Mouse (Mus musculus) brown adipose tissue, adult 24 weeks (tissue): Measurements from ENCODE around the gene Alms1. TPM values are rescaled to one million over a fixed set of nuclear protein-coding genes. Genes with fewer than 3 reads are reported as not detected.
A peak's percentile ranks its signal among the peaks of the same experiment; 100 is the strongest.

Source experiments
- H3K27ac ChIP-seq: fragments of 200-500 bp; replicated peaks from 2 replicates; pipeline ENCODE4 v1.5.1; 2012; ENCODE audit warnings: low read depth, mild to moderate bottlenecking, low read length
- H3K4me1 ChIP-seq: fragments of 200-500 bp; 2 replicates; pipeline ENCODE4 v1.6.1; 2012; ENCODE audit warnings: low read length, mixed read lengths; ENCODE audit not compliant: control insufficient read depth, insufficient read depth, insufficient read length
- H3K4me3 ChIP-seq: fragments of 200-500 bp; 2 replicates; pipeline ENCODE4 v1.5.1; 2012; ENCODE audit warnings: low read depth, mild to moderate bottlenecking, low read length, moderate library complexity; ENCODE audit not compliant: insufficient read depth
- polyA plus RNA-seq: library from polyadenylated mRNA; stranded (reverse); fragments of >200 nt; gene quantifications from 2 replicates; pipeline ENCODE4 v1.2.4, GENCODE M21; 2012; ENCODE audit not compliant: missing spikeins, insufficient read depth, insufficient read length

Alms1 gene
- polyA plus RNA-seq = 0.59 and 0.71 TPM in 2 replicates

- H3K4me1 ChIP-seq = no peaks in the 10 kb centered on the region
- peak within 1 kb of the TSS; percentile 81 for H3K4me3 ChIP-seq
- no peak within 1 kb of the TSS for H3K27ac ChIP-seq
These were observed at the start of gene Alms1 for GRCm38 (mm10) chr6:85587396-85588143. Gene Alms1 (plus strand): TSS chr6:85587531.

DNA sequence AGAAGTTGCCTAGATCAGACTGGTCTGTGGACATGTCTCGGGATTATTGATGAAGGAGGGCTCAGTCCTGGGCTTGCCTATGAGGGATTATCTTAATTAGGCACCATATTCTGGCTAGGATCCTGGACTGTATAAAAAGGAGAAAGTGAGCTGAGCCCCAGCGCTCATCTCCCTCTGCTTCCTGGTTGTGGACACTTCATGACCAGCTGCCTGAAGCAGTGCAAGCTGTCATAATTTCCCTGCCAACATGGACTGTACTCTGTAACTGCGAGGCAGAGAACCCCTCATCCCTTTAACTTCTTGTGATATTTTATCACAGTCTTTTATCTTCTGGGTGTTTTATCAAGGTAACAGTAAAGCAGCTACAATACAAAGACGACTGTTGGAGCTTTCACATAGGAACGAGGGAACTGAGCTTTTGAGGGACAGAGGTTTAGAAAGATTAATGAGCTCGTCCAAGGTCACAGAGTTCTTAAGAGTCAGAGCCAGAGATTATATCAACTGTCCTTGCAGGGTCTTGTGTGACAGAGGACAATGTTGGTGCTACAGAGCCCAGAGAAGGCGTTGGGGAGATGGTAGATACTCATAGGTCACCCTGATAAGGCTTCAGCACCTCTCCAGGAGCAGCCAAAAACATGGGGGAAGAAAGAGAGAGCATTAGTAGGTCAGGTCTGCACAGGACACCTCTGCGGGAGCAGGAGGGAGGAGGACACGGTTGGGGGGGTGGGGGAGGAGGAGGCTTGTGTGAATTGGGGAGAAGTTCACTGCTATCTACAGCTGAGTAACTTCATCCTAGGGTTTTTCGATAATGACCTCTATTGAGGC lies 43.8 kb upstream of the Alms1 start:
- H3K4me3 ChIP-seq = no peak overlapping the region
- no peak overlapping the region for H3K27ac ChIP-seq
- H3K4me1 ChIP-seq = no peaks in the 10 kb centered on the region

GRCm38 (mm10) chr6:85544251-85544881 lies 43.0 kb upstream of the Alms1 start:
- Histone ChIP-seq H3K4me1 (no peaks in the 10 kb centered on the region), H3K4me3 (no peak overlapping the region), H3K27ac (no peak overlapping the region)

DNA sequence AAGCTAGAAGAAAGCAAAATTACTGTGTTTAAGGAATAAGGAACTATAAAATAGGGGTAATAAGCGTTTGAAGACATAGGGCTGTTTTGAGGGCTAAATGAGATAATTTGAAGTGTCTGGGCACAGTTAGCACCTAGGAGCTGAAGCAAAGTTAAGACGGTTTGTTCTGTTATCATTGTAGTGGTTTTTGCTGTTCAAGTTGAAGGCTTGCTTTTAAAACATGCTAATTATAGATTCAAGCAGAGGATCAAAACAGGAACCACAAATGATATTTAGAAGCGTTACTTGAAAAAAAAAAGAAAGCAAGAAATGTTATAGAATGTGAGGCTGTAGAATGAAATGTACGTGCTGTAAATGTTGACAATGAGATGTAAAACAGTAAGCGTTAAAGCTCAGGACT lies 39.7 kb upstream of the Alms1 start:
- Histone ChIP-seq H3K4me3 (no peak overlapping the region), H3K4me1 (no peaks in the 10 kb centered on the region), H3K27ac (no peak overlapping the region)

DNA sequence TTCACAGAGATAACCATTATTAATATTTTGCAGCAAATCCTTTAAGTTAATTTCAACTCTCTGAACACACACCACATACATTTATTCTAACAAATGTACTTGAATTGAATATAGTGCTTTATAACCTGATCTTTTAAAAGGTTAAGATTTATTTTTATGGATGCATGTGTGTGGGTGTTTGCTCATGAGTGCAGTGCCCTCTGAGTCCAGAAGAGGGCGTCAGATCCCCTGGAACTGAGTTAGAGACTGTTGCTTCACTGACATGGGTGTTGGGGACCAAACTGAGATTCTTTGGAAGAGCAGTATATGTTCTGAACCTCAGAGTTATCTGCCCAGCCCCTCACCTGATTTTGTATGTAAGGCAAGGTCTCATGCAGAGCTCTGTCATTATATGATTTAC lies 25.0 kb upstream of the Alms1 start:
- H3K27ac ChIP-seq = no peak overlapping the region
- H3K4me3 ChIP-seq = no peak overlapping the region
- H3K4me1 ChIP-seq = no peaks in the 10 kb centered on the region

DNA sequence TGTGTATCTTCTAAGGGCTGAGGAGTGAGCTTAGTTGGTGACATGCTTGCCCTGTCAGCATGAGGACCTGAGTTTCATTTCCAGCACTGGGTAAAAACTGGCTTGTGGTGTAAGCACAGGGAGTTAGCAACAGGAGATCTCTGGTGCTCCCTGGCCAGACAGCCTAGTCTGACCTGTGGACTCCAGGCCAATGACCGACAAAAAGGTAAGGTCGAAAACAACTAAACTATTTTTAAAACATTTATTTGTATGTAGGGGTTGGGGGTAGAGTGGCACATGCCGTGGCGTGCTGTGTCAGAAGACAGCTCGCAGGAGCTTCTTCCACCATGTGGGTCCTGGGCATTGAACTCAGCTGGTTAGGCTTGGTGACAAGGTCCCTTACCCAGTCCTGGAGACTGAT lies 14.5 kb upstream of the Alms1 start:
- Histone ChIP-seq H3K4me1 (no peaks in the 10 kb centered on the region), H3K4me3 (no peak overlapping the region), H3K27ac (no peak overlapping the region)

DNA sequence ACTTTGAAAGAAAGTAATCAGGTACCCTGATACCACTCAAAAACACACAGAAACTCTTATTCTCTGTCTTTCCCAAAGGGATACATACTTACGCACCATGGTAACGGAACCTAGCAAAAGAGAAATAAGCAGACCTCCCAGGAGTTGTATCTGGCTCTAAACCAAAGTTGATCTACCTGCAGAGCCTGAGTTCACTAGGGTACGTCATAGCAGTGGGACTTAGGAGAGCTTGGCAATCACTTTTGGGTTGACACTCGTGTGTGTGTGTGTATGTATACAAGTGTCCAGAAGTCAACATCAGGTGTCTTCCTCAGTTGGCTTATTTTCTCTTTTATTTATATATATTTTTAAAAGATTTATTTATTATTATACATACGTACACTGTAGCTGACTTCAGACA lies 5.6 kb upstream of the Alms1 start:
- Histone ChIP-seq H3K27ac (no peak overlapping the region), H3K4me1 (no peaks in the 10 kb centered on the region), H3K4me3 (no peak overlapping the region)

GRCm38 (mm10) chr6:85584612-85585011 lies 2.7 kb upstream of the Alms1 start:
- no peaks in the 10 kb centered on the region for H3K4me1 ChIP-seq
- H3K4me3 ChIP-seq = no peak overlapping the region
- H3K27ac ChIP-seq = no peak overlapping the region

GRCm38 (mm10) chr6:85586805-85587367 lies 445 bp upstream of the Alms1 start:
- H3K4me3 ChIP-seq = peak overlapping the region; percentile 81
- H3K4me1 ChIP-seq = no peaks in the 10 kb centered on the region

DNA sequence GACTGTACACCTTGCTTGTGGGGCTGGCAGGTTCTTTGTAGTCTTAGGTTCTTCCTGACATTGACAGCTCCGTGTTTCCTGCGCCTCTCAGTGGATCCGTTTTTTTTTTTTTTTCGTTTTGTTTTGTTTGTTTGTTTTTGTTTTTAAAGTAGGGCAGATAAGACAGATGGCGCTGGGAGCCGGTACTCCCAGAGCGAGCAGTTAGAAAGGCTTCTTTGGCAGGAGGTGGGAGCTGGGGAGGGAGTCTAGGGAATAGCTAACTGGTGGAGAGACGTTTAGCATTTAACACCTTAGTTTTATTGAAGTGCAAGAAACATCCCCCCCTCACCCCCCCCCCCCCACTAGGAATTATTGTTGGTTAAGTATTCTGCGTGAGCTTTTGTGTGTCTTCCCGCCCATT lies 833 bp downstream of the Alms1 start:
- H3K4me1 ChIP-seq = no peaks in the 10 kb centered on the region
- H3K27ac ChIP-seq = no peak overlapping the region
- peak overlapping the region; percentile 81 for H3K4me3 ChIP-seq

More at GRCm38 (mm10) chr6:85586805-85587367, 445 bp upstream of the Alms1 start:
- no peak overlapping the region for H3K27ac ChIP-seq

DNA sequence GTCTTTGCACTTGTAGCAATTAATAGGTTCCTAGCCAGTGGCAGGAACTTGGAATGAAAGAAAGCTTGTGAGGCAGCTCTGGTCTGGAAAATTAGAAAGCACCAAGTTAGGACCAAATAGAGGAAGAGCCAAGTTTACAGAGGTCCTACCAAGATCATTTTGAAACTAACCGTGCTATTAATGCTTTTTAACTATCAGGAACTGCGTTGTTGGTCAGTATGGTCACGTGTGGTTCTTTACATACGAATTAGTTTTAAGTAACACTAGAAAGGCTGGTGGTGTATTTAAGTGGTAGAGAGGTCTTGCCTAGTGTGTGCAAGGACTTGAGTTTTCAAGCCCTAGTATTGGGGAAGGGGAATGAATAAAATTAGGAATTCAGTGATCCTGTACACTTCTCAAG lies 1.2 kb downstream of the Alms1 start:
- Histone ChIP-seq H3K4me1 (no peaks in the 10 kb centered on the region), H3K27ac (no peak overlapping the region), H3K4me3 (no peak overlapping the region)

- Histone ChIP-seq H3K4me1 (no peaks in the 10 kb centered on the region), H3K4me3 (no peak overlapping the region), H3K27ac (no peak overlapping the region)
These were observed 2.8 kb downstream of the Alms1 start for GRCm38 (mm10) chr6:85590116-85590515.

DNA sequence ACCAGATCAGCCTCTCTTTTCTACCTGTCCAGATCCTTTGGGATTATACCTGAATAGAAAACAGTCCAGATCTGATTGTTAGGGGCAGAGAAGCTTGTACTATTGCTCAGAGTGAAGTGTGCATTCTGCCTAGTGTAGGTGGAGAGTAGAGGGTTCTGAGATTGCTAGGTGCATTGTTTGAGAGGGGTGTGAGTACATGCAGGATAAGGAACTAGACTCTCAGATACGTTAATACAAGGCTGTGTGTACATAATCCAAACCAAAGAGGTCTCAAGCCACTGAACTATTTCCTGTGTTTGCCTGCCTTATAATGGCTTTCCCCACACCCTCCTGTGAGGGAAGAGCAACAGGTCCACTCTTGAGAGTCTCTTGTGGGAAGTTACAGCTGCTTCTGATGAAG lies 12.0 kb downstream of the Alms1 start:
- Histone ChIP-seq H3K4me3 (no peak overlapping the region), H3K4me1 (no peaks in the 10 kb centered on the region), H3K27ac (no peak overlapping the region)

GRCm38 (mm10) chr6:85610511-85610910 lies 23.2 kb downstream of the Alms1 start:
- H3K27ac ChIP-seq = no peak overlapping the region
- no peaks in the 10 kb centered on the region for H3K4me1 ChIP-seq

GRCm38 (mm10) chr6:85620826-85621225 lies 33.5 kb downstream of the Alms1 start:
- Histone ChIP-seq H3K27ac (no peak overlapping the region), H3K4me3 (no peak overlapping the region), H3K4me1 (no peaks in the 10 kb centered on the region)

More at GRCm38 (mm10) chr6:85610511-85610910, 23.2 kb downstream of the Alms1 start:
- no peak overlapping the region for H3K4me3 ChIP-seq
